Mouse (Mus musculus): ENCODE measurements around the gene Prl7d1. TPM values are rescaled to one million over a fixed set of nuclear protein-coding genes. Genes with fewer than 3 reads are reported as not detected.

The Prl7d1 gene
- polyA plus RNA-seq, 1 experiment from 2014 or later: not detected

Other genes with a start within 250 kb of the Prl7d1 start
- gene Prl8a8, start 203.5 kb downstream of the Prl7d1 start, polyA plus RNA-seq (2014; fragmentation: Nextera tagmentation; extraction: Ambion mirVana): not detected in 2 replicates
- gene Prl8a9, start 152.1 kb downstream of the Prl7d1 start, polyA plus RNA-seq (2014; fragmentation: Nextera tagmentation; extraction: Ambion mirVana): not detected in 2 replicates
- not detected in 2 replicates for gene Prl8a1, start 134.6 kb downstream of the Prl7d1 start, polyA plus RNA-seq (2014; fragmentation: Nextera tagmentation; extraction: Ambion mirVana)
- gene Prl7b1, start 106.2 kb downstream of the Prl7d1 start, polyA plus RNA-seq (2014; fragmentation: Nextera tagmentation; extraction: Ambion mirVana): not detected in 2 replicates
- not detected in 2 replicates for gene Prl7a1, start 74.2 kb downstream of the Prl7d1 start, polyA plus RNA-seq (2014; fragmentation: Nextera tagmentation; extraction: Ambion mirVana)
- gene Prl7a2, start 48.7 kb downstream of the Prl7d1 start, polyA plus RNA-seq (2014; fragmentation: Nextera tagmentation; extraction: Ambion mirVana): not detected in 2 replicates
- not detected in 2 replicates for gene Prl7c1, start 64.1 kb upstream of the Prl7d1 start, polyA plus RNA-seq (2014; fragmentation: Nextera tagmentation; extraction: Ambion mirVana)
- gene Prl2a1, start 84.9 kb upstream of the Prl7d1 start, polyA plus RNA-seq (2014; fragmentation: Nextera tagmentation; extraction: Ambion mirVana): not detected in 2 replicates
- not detected in 2 replicates for gene Prl2c1, start 132.6 kb upstream of the Prl7d1 start, polyA plus RNA-seq (2014; fragmentation: Nextera tagmentation; extraction: Ambion mirVana)